Mouse (Mus musculus): Measurements from ENCODE around the gene Yeats4. TPM values are rescaled to one million over a fixed set of nuclear protein-coding genes. Genes with fewer than 3 reads are reported as not detected.
"Not testable (repeated sequence)": the region's sequence is repeated elsewhere in the genome, so short reads cannot be mapped to it uniquely, and the experiment has no call there.

The Yeats4 gene
- polyA plus RNA-seq, 1 experiment from 2014 or later: 67.0 TPM

GRCm38 (mm10) chr10:117217246-117217840 lies 7.0 kb downstream of the Yeats4 start:
- H3K27ac ChIP-seq: no peak overlapping the region
- no peak overlapping the region for H3K4me3 ChIP-seq (replicated peaks; ENCODE audit: low read depth, low read length)
- TF ChIP-seq CTCF (IDR thresholded peaks at IDR 0.05; ENCODE audit: low read depth): no peak
- H3K36me3 ChIP-seq (ENCODE audit: insufficient read depth, low read length): peaks cover 50% of the 10 kb centered on the region
- H3K9me3 ChIP-seq (replicated peaks; ENCODE audit: low read length): no peaks in the 10 kb centered on the region
- no peaks in the 10 kb centered on the region for H3K4me1 ChIP-seq (replicated peaks; ENCODE audit: insufficient read depth, low read length)
- no peaks in the 10 kb centered on the region for H3K27me3 ChIP-seq (ENCODE audit: insufficient read depth, low read length)
- ATAC-seq (replicated peaks; ENCODE audit: low FRiP score, low read depth) (no peak), DNase-seq (ENCODE audit: low spot score) (no peak)
- no peak overlapping the region for H3K4me2 ChIP-seq (ENCODE audit: low read length)
- no peak overlapping the region for H3K9ac ChIP-seq (ENCODE audit: low read depth, low read length)
- 84% methylated on average over 20 of the region's 20 CpGs for WGBS

DNA sequence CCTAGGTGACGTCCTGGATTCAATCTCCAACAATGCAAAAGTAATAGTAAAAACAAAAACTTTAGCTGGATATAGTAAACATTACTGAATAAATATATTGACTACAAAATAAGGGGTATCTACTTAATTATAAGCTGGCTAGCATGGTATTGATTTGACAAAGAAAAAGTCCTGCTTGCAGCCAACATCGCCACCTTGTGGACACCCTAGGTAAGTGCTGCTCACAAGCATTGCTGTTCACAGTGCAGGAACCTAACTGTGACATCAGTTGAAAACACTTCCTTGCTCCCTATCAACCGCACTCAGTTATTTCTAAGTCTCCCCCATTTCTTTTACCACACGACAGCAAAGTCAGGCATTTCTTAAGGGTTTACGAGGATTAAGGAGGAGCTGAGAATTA lies 7.5 kb downstream of the Yeats4 start:
- Histone ChIP-seq H3K4me2 (ENCODE audit: low read length) (no peak overlapping the region), H3K36me3 (ENCODE audit: insufficient read depth, low read length) (peaks cover 46% of the 10 kb centered on the region), H3K27ac (no peak overlapping the region), H3K27me3 (ENCODE audit: insufficient read depth, low read length) (no peaks in the 10 kb centered on the region), H3K4me3 (replicated peaks; ENCODE audit: low read depth, low read length) (no peak overlapping the region), H3K9ac (ENCODE audit: low read depth, low read length) (no peak overlapping the region), H3K9me3 (replicated peaks; ENCODE audit: low read length) (no peaks in the 10 kb centered on the region), H3K4me1 (replicated peaks; ENCODE audit: insufficient read depth, low read length) (no peaks in the 10 kb centered on the region)
- WGBS: 70% methylated on average over 5 of the region's 5 CpGs
- DNase-seq (ENCODE audit: low spot score) (peak; percentile 50), ATAC-seq (replicated peaks; ENCODE audit: low FRiP score, low read depth) (no peak)
- peak; percentile 85 for TF ChIP-seq CTCF (IDR thresholded peaks at IDR 0.05; ENCODE audit: low read depth)

DNA sequence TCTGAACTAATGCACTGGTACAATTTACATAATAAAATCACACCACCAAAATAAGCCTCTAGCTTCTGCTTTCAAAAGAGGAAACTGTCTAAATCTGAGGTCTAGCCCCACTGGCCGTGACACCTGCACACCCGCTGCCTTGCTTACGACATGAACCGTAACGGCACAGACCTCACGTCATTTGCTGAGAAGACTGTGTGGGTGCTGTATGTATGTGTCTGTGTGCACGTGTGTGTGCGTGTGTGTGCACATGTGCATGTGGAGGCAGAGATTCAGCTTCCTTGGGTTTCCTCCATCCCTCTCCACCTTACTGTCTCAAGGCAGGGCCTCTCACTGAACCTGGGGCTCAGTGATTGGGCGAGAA lies 8.2 kb downstream of the Yeats4 start:
- DNase-seq (ENCODE audit: low spot score) (no peak), ATAC-seq (replicated peaks; ENCODE audit: low FRiP score, low read depth) (no peak; the same call in 1 of the 2 replicates)
- no peak for TF ChIP-seq CTCF (IDR thresholded peaks at IDR 0.05; ENCODE audit: low read depth)

DNA sequence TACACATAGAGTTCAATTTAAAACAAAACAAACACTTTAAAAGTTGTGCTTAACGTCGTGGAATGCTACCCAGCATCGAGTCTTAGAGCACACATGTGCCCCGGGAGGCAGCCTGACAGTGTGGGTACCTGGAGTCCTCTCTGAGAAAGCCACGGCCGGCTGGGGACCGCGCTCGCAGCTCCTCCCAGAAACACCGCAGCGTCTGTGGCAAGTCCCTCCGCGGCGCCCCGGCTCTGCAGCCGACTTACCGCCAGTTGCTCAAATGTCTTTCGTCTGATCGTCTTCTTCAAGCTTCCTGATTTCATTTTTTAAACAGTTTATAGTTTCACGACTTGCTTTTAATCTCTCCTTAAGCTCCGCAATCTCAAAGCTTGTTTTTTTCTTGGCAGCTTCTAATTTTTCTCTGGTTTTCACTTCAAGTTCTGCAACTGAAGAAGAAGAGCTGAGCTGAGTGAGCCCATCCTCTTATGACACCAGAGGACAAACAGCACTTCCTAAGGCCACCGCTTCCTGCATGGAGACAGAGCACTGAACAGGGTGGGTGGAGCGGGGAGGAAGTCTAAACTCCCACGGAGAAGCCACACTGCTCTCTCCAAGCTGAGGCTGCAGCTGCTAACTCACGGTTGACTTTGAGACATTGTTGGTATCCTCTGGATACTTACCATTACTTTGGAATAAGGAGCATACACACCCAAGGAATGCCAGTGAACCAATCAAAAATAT lies 8.7 kb downstream of the Yeats4 start:
- Histone ChIP-seq H3K27ac (no peak overlapping the region), H3K4me2 (ENCODE audit: low read length) (no peak overlapping the region), H3K9ac (ENCODE audit: low read depth, low read length) (no peak overlapping the region), H3K27me3 (ENCODE audit: insufficient read depth, low read length) (no peaks in the 10 kb centered on the region), H3K9me3 (replicated peaks; ENCODE audit: low read length) (no peaks in the 10 kb centered on the region), H3K4me1 (replicated peaks; ENCODE audit: insufficient read depth, low read length) (no peaks in the 10 kb centered on the region), H3K36me3 (ENCODE audit: insufficient read depth, low read length) (peaks cover 43% of the 10 kb centered on the region), H3K4me3 (replicated peaks; ENCODE audit: low read depth, low read length) (no peak overlapping the region)
- no peak for TF ChIP-seq CTCF (IDR thresholded peaks at IDR 0.05; ENCODE audit: low read depth)
- no peak for ATAC-seq (replicated peaks; ENCODE audit: low FRiP score, low read depth)
- WGBS: 87% methylated on average over 25 of the region's 25 CpGs
- no peak for DNase-seq (ENCODE audit: low spot score)

More for the DNA sequence above, 8.2 kb downstream of the Yeats4 start:
- Histone ChIP-seq H3K36me3 (ENCODE audit: insufficient read depth, low read length) (peaks cover 44% of the 10 kb centered on the region), H3K27me3 (ENCODE audit: insufficient read depth, low read length) (no peaks in the 10 kb centered on the region), H3K4me3 (replicated peaks; ENCODE audit: low read depth, low read length) (no peak overlapping the region), H3K4me2 (ENCODE audit: low read length) (no peak overlapping the region), H3K9ac (ENCODE audit: low read depth, low read length) (no peak overlapping the region), H3K4me1 (replicated peaks; ENCODE audit: insufficient read depth, low read length) (no peaks in the 10 kb centered on the region), H3K9me3 (replicated peaks; ENCODE audit: low read length) (no peaks in the 10 kb centered on the region), H3K27ac (no peak overlapping the region)
- 92% methylated on average over 9 of the region's 9 CpGs for WGBS

DNA sequence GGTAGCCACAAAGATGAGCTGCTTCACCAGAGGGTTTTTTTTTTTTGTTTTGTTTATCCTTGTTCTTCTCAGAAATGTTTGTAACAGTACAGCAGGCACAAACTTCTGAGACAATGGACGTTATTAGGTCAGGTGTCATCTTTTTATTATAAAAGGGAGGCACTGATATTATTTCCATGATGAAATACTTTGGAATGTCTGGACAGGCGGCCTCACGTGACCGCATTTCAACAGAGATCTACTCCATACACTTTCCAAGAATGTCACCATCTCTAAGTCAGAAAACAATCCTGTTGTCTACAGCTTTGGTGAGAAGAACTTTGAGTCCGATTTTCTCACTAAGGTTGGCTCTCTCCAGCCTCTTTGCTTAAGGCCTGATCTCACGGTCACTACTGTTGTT lies 13.3 kb downstream of the Yeats4 start:
- no peak overlapping the region for H3K4me3 ChIP-seq (replicated peaks; ENCODE audit: low read depth, low read length)
- DNase-seq (ENCODE audit: low spot score): no peak
- H3K4me1 ChIP-seq (replicated peaks; ENCODE audit: insufficient read depth, low read length): no peaks in the 10 kb centered on the region
- no peak overlapping the region for H3K4me2 ChIP-seq (ENCODE audit: low read length)
- H3K27ac ChIP-seq: no peak overlapping the region
- peaks cover 13% of the 10 kb centered on the region for H3K36me3 ChIP-seq (ENCODE audit: insufficient read depth, low read length)
- no peak for ATAC-seq (replicated peaks; ENCODE audit: low FRiP score, low read depth)
- WGBS: 88% methylated on average over 6 of the region's 6 CpGs
- H3K9ac ChIP-seq (ENCODE audit: low read depth, low read length): no peak overlapping the region
- no peaks in the 10 kb centered on the region for H3K9me3 ChIP-seq (replicated peaks; ENCODE audit: low read length)
- no peak for TF ChIP-seq CTCF (IDR thresholded peaks at IDR 0.05; ENCODE audit: low read depth)
- H3K27me3 ChIP-seq (ENCODE audit: insufficient read depth, low read length): no peaks in the 10 kb centered on the region

GRCm38 (mm10) chr10:117209469-117209938 lies 14.8 kb downstream of the Yeats4 start:
- Histone ChIP-seq H3K4me2 (ENCODE audit: low read length) (peak overlapping the region; percentile 46), H3K27ac (no peak overlapping the region), H3K36me3 (ENCODE audit: insufficient read depth, low read length) (peaks cover 1% of the 10 kb centered on the region; the same call in 1 of the 2 replicates), H3K4me1 (replicated peaks; ENCODE audit: insufficient read depth, low read length) (no peaks in the 10 kb centered on the region), H3K4me3 (replicated peaks; ENCODE audit: low read depth, low read length) (0 out of 2 replicates have a peak overlapping the region, but pooled peaks have one; percentile 16), H3K9ac (ENCODE audit: low read depth, low read length) (no peak overlapping the region), H3K27me3 (ENCODE audit: insufficient read depth, low read length) (no peaks in the 10 kb centered on the region), H3K9me3 (replicated peaks; ENCODE audit: low read length) (no peaks in the 10 kb centered on the region)
- DNase-seq (ENCODE audit: low spot score) (peak; percentile 94), ATAC-seq (replicated peaks; ENCODE audit: low FRiP score, low read depth) (peak; percentile 69; the same call in 1 of the 2 replicates)
- TF ChIP-seq CTCF (IDR thresholded peaks at IDR 0.05; ENCODE audit: low read depth): peak; percentile 92
- 13% methylated on average over 11 of the region's 11 CpGs for WGBS

- H3K4me3 ChIP-seq (replicated peaks; ENCODE audit: low read depth, low read length); ATAC-seq (replicated peaks; ENCODE audit: low FRiP score, low read depth); DNase-seq (ENCODE audit: low spot score); H3K27ac ChIP-seq; H3K9me3 ChIP-seq (replicated peaks; ENCODE audit: low read length); H3K4me2 ChIP-seq (ENCODE audit: low read length); H3K9ac ChIP-seq (ENCODE audit: low read depth, low read length); H3K27me3 ChIP-seq (ENCODE audit: insufficient read depth, low read length); H3K4me1 ChIP-seq (replicated peaks; ENCODE audit: insufficient read depth, low read length); H3K36me3 ChIP-seq (ENCODE audit: insufficient read depth, low read length): not testable (repeated sequence)
- WGBS: 90% methylated on average over 6 of the region's 6 CpGs
These were observed 15.5 kb downstream of the Yeats4 start for GRCm38 (mm10) chr10:117208787-117209186.
